Mouse (Mus musculus) limb, embryonic 14.5 days (tissue): ENCODE data around the gene A830005F24Rik. TPM values are rescaled to one million over a fixed set of nuclear protein-coding genes. Genes with fewer than 3 reads are reported as not detected.

Experiments used
- ATAC-seq: fragments of 200-750 bp; cut with Nextera tagmentation; 2 replicates; pipeline ENCODE4 v1.8.0; 2017; ENCODE audit warnings: low read depth, moderate number of reproducible peaks, moderate TSS enrichment; ENCODE audit not compliant: low FRiP score
- DNase-seq: peaks from one replicate; pipeline ENCODE4 v3.0.0-alpha.2; 2015; ENCODE audit warnings: low spot score
- H3K27ac ChIP-seq: fragments of 300-500 bp; sonication (generic); replicated peaks from 2 replicates; pipeline ENCODE4 v1.5.1; 2014; ENCODE audit warnings: low read depth, mild to moderate bottlenecking, low read length, moderate library complexity, mixed read lengths
- H3K27me3 ChIP-seq: fragments of 300-500 bp; sonication (generic); 2 replicates; pipeline ENCODE4 v1.6.1; 2014; ENCODE audit warnings: low read length, mixed read lengths; ENCODE audit not compliant: control insufficient read depth, insufficient read depth
- H3K36me3 ChIP-seq: fragments of 300-500 bp; sonication (generic); 2 replicates; pipeline ENCODE4 v1.6.1; 2014; ENCODE audit warnings: mild to moderate bottlenecking, low read length, moderate library complexity, mixed read lengths; ENCODE audit not compliant: control insufficient read depth, insufficient read depth
- H3K4me1 ChIP-seq: fragments of 300-500 bp; sonication (generic); 2 replicates; pipeline ENCODE4 v1.6.1; 2014; ENCODE audit warnings: antibody characterized with exemption, low read length, mixed read lengths; ENCODE audit not compliant: control insufficient read depth, insufficient read depth
- H3K4me2 ChIP-seq: fragments of 300-500 bp; sonication (generic); replicated peaks from 2 replicates; pipeline ENCODE4 v1.6.1; 2014; ENCODE audit warnings: low read depth, mild to moderate bottlenecking, low read length, moderate library complexity; ENCODE audit not compliant: severe bottlenecking
- H3K4me3 ChIP-seq: fragments of 300-500 bp; sonication (generic); replicated peaks from 2 replicates; pipeline ENCODE4 v1.5.1; 2014; ENCODE audit warnings: low read length
- H3K9ac ChIP-seq: fragments of 300-500 bp; sonication (generic); 2 replicates; pipeline ENCODE4 v1.6.1; 2014; ENCODE audit warnings: mild to moderate bottlenecking, low read depth, low read length, moderate library complexity; ENCODE audit not compliant: severe bottlenecking
- H3K9me3 ChIP-seq: fragments of 300-500 bp; sonication (generic); 2 replicates; pipeline ENCODE4 v1.6.1; 2016; ENCODE audit warnings: low read length; ENCODE audit not compliant: control insufficient read depth
- POLR2A ChIP-seq: fragments of 200-500 bp; IDR thresholded peaks from 2 replicates; pipeline ENCODE4 v1.8.0; 2012; ENCODE audit warnings: inconsistent platforms, mild to moderate bottlenecking, moderate library complexity, borderline replicate concordance; ENCODE audit not compliant: insufficient read depth, insufficient read length; ENCODE audit errors: extremely low read depth
- WGBS: fragments of 180-500 bp; shearing (Covaris S2); extraction: QIAGEN DNeasy Blood & Tissue Kit; methylation state at CpG from one replicate; pipeline ENCODE4 v1.1.7; 2014; 5-methylcytosine and 5-hydroxymethylcytosine counted together
- microRNA counts: library from miRNA; unstranded; fragments of <30 nt; microRNA quantifications from one replicate; lab custom pipeline; 2016
- microRNA-seq: library from miRNA; unstranded; fragments of <30 nt; microRNA quantifications from one replicate; pipeline ENCODE4, GENCODE M21; 2016
- polyA plus RNA-seq, 2 experiments: library from polyadenylated mRNA; depleted of rRNA in 1 of 2; stranded (reverse) in 1 of 2; unstranded in 1 of 2; fragments of >200 nt; fragmentation: Nextera tagmentation in 1 of 2; extraction: Ambion mirVana in 1 of 2; gene quantifications; 2 replicates each; pipeline versions ENCODE4 v1.2.1 to v1.2.3; 2012 to 2014

The A830005F24Rik gene
- polyA plus RNA-seq, 2 experiments = 1.2 to 1.6 TPM

DNA sequence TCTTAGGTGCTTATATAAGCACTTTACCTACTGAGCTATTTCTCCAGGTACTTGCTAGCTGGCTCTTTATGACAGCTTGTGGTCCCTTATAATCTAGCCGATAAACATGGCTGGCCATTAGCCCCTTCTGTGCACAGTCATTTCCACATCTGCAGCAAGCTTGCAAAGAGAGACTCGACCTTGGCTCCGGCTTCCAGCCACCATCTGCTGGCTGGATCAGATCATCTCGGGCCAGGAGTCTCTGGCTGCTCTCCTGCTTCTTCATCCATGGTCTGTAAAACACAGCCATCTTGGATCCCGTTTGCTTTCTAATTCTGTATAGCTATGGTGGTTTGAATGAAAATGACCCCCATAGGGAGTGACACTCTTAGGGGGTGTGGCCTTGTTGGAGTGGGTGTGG lies 49.0 kb downstream of the A830005F24Rik start:
- Histone ChIP-seq H3K4me2 (no peak overlapping the region), H3K9ac (no peak overlapping the region), H3K9me3 (no peaks in the 10 kb centered on the region), H3K36me3 (no peaks in the 10 kb centered on the region), H3K4me3 (no peak overlapping the region), H3K27ac (no peak overlapping the region), H3K4me1 (peaks cover 7% of the 10 kb centered on the region), H3K27me3 (no peaks in the 10 kb centered on the region)
- 82% methylated on average over 5 of the region's 5 CpGs for WGBS
- TF ChIP-seq POLR2A = no peak
- DNase-seq (no peak), ATAC-seq (no peak)

MicroRNA genes within 50 kb of the gene (microRNA counts, 519-probe panel; counts per million panel counts)
- 5,244 counts per million, percentile 98 among the panel's probes with 10 or more counts for microRNA mmu-let-7a (lab: Ali Mortazavi, UCI)
- microRNA mmu-let-7d (lab: Ali Mortazavi, UCI) = 5,230 counts per million, percentile 97 among the panel's probes with 10 or more counts
- microRNA mmu-let-7f (lab: Ali Mortazavi, UCI) = 4,566 counts per million, percentile 91 among the panel's probes with 10 or more counts

Small RNA genes within 50 kb of the gene (microRNA-seq; reads per million reads assigned to microRNA genes)
- gene Gm24111 (not detected), gene Mirlet7a-1 (139 reads per million, percentile 50 among the genes with 10 or more reads in this experiment), gene Mirlet7d (7,731 reads per million, percentile 92 among the genes with 10 or more reads in this experiment), gene Mirlet7f-1 (not detected)

Other genes with a start within 250 kb of the A830005F24Rik start
- gene Zfp169, start 119 bp upstream of the A830005F24Rik start, polyA plus RNA-seq (2012; rRNA removed) = 8.6 and 11.5 TPM in 2 replicates
- gene Zfp169, start 119 bp upstream of the A830005F24Rik start, polyA plus RNA-seq (2014; fragmentation: Nextera tagmentation; extraction: Ambion mirVana) = 5.6 and 7.6 TPM in 2 replicates
- 16.3 and 16.7 TPM in 2 replicates for gene Ptpdc1, start 112.1 kb downstream of the A830005F24Rik start, polyA plus RNA-seq (2012; rRNA removed)
- gene Ptpdc1, start 112.1 kb downstream of the A830005F24Rik start, polyA plus RNA-seq (2014; fragmentation: Nextera tagmentation; extraction: Ambion mirVana) = 20.2 and 21.3 TPM in 2 replicates
- 10.0 and 11.3 TPM in 2 replicates for gene Barx1, start 149.4 kb downstream of the A830005F24Rik start, polyA plus RNA-seq (2012; rRNA removed)
- 5.4 and 8.7 TPM in 2 replicates for gene Barx1, start 149.4 kb downstream of the A830005F24Rik start, polyA plus RNA-seq (2014; fragmentation: Nextera tagmentation; extraction: Ambion mirVana)